Mouse (Mus musculus): Measurements from ENCODE around the gene Prpf40b. TPM values are rescaled to one million over a fixed set of nuclear protein-coding genes. Genes with fewer than 3 reads are reported as not detected.

The Prpf40b gene
- polyA plus RNA-seq, 1 experiment, result 59.7 TPM

DNA sequence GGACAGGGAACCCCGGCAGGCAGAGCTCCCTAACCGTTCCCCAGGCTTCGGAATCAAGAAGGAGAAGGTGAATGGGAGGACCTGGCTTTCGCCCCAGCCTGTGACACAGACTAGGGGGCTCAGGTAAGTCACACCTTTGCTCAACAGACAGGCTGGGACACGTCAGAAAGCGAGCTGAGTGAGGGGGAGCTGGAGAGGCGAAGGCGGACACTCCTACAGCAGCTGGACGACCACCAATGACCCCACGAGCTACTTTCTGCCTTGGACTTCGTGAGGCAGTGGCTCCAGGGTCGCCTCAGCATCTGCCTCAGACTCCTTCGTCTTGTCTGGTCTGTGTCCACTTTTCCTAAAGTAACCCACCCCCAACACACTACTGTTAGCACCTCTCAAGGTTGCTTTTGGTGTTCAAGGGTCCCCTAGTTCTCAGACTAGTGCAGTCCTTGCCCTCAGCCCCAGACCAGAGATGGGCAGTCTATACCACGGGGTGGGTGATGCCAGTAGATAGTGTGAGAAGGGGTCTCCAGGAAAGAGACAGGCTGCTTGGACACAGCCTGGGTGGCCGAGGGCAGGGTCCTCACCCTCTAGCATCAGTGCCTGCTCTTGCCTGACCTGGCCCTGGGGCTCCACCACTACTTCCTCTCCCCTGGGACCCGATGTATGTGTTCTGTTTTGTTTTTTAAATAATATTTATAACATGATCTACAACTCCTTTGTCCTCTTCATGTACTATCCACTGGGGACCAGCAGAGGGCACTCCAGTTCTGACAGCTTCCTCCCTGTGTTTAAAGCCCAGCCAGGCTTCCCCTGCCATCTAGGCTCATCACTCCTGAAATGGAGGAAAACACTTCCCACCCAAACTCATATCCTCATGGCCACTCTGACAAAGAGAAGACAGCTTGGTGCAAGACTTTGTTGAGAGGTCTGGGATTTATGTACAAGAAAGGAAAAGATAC is 21.7 kb downstream of the Prpf40b start:
- Histone ChIP-seq H3K4me2 (ENCODE audit: low read depth) (no peak overlapping the region), H3K36me3 (ENCODE audit: control insufficient read depth, insufficient read depth) (peaks cover 77% of the 10 kb centered on the region), H3K79me2 (ENCODE audit: control insufficient read depth, insufficient read depth) (no peaks in the 10 kb centered on the region), H3K27me3 (ENCODE audit: control insufficient read depth, insufficient read depth, insufficient read length) (no peaks in the 10 kb centered on the region), H3ac (ENCODE audit: control insufficient read depth, insufficient read length) (no peak overlapping the region), H3K4me3 (no peak overlapping the region)
- TF ChIP-seq POLR2AphosphoS2 (IDR thresholded peaks at IDR 0.05; ENCODE audit: insufficient read length, low read depth), result peak; percentile 70
- peak; percentile 39 for TF ChIP-seq POLR2A (IDR thresholded peaks at IDR 0.05; ENCODE audit: insufficient read length, low read depth)
- TF ChIP-seq REST (IDR thresholded peaks at IDR 0.05; ENCODE audit: insufficient read depth, insufficient read length), result no peak

DNA sequence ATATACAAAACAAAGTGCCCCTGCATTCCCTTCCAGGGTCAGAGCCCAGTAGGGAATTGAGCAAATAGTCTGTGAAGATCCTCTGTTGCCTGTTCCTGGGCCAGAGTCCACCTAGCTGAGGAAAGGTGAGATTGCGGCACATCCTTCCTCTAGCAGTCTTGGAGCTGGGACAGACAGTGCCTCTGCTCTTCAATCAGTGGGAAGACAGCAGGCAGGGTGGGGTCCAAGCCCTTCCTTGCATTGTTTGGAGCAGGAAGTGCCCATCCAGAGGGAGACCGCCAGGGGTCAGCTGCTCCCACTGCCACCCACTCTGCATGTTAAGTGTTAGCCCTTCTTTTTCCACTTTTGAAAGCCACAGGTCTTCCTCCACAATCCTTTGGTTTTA is 22.4 kb downstream of the Prpf40b start:
- Histone ChIP-seq H3K4me2 (ENCODE audit: low read depth) (no peak overlapping the region), H3K27me3 (ENCODE audit: control insufficient read depth, insufficient read depth, insufficient read length) (no peaks in the 10 kb centered on the region), H3K36me3 (ENCODE audit: control insufficient read depth, insufficient read depth) (peaks cover 77% of the 10 kb centered on the region), H3K79me2 (ENCODE audit: control insufficient read depth, insufficient read depth) (no peaks in the 10 kb centered on the region), H3ac (ENCODE audit: control insufficient read depth, insufficient read length) (no peak overlapping the region), H3K4me3 (no peak overlapping the region)
- TF ChIP-seq TCF12 (IDR thresholded peaks at IDR 0.05; ENCODE audit: insufficient read depth, poor library complexity, severe bottlenecking), result no peak
- TF ChIP-seq TCF3 (IDR thresholded peaks at IDR 0.05; ENCODE audit: insufficient read length, low read depth), result no peak
- TF ChIP-seq POLR2A (IDR thresholded peaks at IDR 0.05; ENCODE audit: insufficient read length, low read depth), result no peak
- no peak for TF ChIP-seq POLR2AphosphoS2 (IDR thresholded peaks at IDR 0.05; ENCODE audit: insufficient read length, low read depth)
- TF ChIP-seq MAX (IDR thresholded peaks at IDR 0.05; ENCODE audit: low read depth), result no peak
- no peak for TF ChIP-seq MYOG (IDR thresholded peaks at IDR 0.05; ENCODE audit: control insufficient read depth in 1 of 3, insufficient read depth in 1 of 3, insufficient read length in 2 of 3, low read depth in 2 of 3)
- no peak for TF ChIP-seq SRF (IDR thresholded peaks at IDR 0.05; ENCODE audit: control insufficient read depth, insufficient read length, low read depth)
- no peak for TF ChIP-seq REST (IDR thresholded peaks at IDR 0.05; ENCODE audit: insufficient read depth, insufficient read length)
- TF ChIP-seq E2F4 (IDR thresholded peaks at IDR 0.05; ENCODE audit: insufficient read depth), result no peak
- TF ChIP-seq USF1 (IDR thresholded peaks at IDR 0.05; ENCODE audit: low read depth), result no peak
- TF ChIP-seq MYOD1 (IDR thresholded peaks at IDR 0.05; ENCODE audit: control insufficient read depth in 1 of 3, insufficient read length in 2 of 3, low read depth in 2 of 3), result no peak
- TF ChIP-seq CEBPB (IDR thresholded peaks at IDR 0.05; ENCODE audit: insufficient read depth, poor library complexity, severe bottlenecking), result no peak

DNA sequence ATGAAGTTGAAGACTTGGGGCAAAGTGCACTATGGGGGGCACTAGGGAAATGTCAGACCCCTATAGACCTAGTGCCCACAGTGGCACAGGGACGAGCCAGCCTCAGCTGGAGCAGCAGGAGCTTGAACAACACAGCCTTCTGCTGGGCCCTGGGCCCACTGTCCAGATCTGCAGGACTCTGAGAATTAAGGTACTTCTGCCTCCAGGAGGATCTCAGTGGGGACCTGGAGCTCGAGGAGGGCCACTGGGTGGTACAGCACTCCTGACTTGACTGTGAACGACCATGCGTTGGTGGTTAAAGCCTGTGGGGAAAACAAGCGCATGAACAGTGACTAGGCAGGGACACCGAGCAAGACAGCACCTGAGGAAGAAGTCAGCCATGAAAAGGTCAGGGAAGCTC is 23.2 kb downstream of the Prpf40b start:
- TF ChIP-seq MYOG (IDR thresholded peaks at IDR 0.05; ENCODE audit: control insufficient read depth in 1 of 3, insufficient read depth in 1 of 3, insufficient read length in 2 of 3, low read depth in 2 of 3) (no peak), MAX (IDR thresholded peaks at IDR 0.05; ENCODE audit: low read depth) (no peak), E2F4 (IDR thresholded peaks at IDR 0.05; ENCODE audit: insufficient read depth) (no peak), POLR2AphosphoS2 (IDR thresholded peaks at IDR 0.05; ENCODE audit: insufficient read length, low read depth) (peak; percentile 8), SRF (IDR thresholded peaks at IDR 0.05; ENCODE audit: control insufficient read depth, insufficient read length, low read depth) (no peak), USF1 (IDR thresholded peaks at IDR 0.05; ENCODE audit: low read depth) (no peak), POLR2A (IDR thresholded peaks at IDR 0.05; ENCODE audit: insufficient read length, low read depth) (peak; percentile 6), REST (IDR thresholded peaks at IDR 0.05; ENCODE audit: insufficient read depth, insufficient read length) (no peak), TCF12 (IDR thresholded peaks at IDR 0.05; ENCODE audit: insufficient read depth, poor library complexity, severe bottlenecking) (no peak)
- no peaks in the 10 kb centered on the region for H3K79me2 ChIP-seq (ENCODE audit: control insufficient read depth, insufficient read depth)
- peaks cover 80% of the 10 kb centered on the region for H3K36me3 ChIP-seq (ENCODE audit: control insufficient read depth, insufficient read depth)
- no peak overlapping the region for H3ac ChIP-seq (ENCODE audit: control insufficient read depth, insufficient read length)
- H3K27me3 ChIP-seq (ENCODE audit: control insufficient read depth, insufficient read depth, insufficient read length), result no peaks in the 10 kb centered on the region
- H3K4me3 ChIP-seq, result no peak overlapping the region
- no peak overlapping the region for H3K4me2 ChIP-seq (ENCODE audit: low read depth)

DNA sequence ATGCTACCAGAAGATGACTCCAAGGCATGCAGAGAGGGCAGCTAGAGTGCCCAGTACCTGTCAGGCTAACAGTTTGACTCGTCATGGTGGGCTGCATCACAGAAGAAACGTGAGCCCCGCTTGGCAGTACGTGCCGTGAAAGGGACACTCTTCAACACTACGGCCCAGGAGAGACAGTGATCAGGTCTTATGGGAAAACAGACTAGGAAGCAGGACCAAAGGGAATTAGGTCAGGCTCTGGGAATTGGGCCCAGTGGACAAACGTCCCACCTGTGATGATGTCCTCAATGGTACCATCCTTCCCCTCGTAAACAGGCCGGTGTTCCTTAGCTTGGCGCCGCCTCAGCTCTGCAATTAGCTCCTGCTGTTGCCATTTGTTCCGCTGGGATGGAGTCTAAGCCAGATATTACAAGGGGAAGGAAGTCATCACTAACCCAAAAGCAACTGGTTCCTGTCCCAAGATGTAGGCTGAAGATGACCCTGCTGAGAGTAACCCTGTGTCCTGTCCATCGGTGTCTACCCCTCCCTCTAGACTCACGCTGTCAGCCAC is 24.0 kb downstream of the Prpf40b start:
- H3K27me3 ChIP-seq (ENCODE audit: control insufficient read depth, insufficient read depth, insufficient read length), result no peaks in the 10 kb centered on the region
- peaks cover 81% of the 10 kb centered on the region for H3K36me3 ChIP-seq (ENCODE audit: control insufficient read depth, insufficient read depth)
- H3K4me2 ChIP-seq (ENCODE audit: low read depth), result no peak overlapping the region
- H3ac ChIP-seq (ENCODE audit: control insufficient read depth, insufficient read length), result no peak overlapping the region
- TF ChIP-seq SRF (IDR thresholded peaks at IDR 0.05; ENCODE audit: control insufficient read depth, insufficient read length, low read depth) (no peak), POLR2A (IDR thresholded peaks at IDR 0.05; ENCODE audit: insufficient read length, low read depth) (peak; percentile 16), TCF3 (IDR thresholded peaks at IDR 0.05; ENCODE audit: insufficient read length, low read depth) (no peak), USF1 (IDR thresholded peaks at IDR 0.05; ENCODE audit: low read depth) (no peak), REST (IDR thresholded peaks at IDR 0.05; ENCODE audit: insufficient read depth, insufficient read length) (no peak), MYOD1 (IDR thresholded peaks at IDR 0.05; ENCODE audit: control insufficient read depth in 1 of 3, insufficient read length in 2 of 3, low read depth in 2 of 3) (no peak), POLR2AphosphoS2 (IDR thresholded peaks at IDR 0.05; ENCODE audit: insufficient read length, low read depth) (peak; percentile 45), MAX (IDR thresholded peaks at IDR 0.05; ENCODE audit: low read depth) (no peak), TCF12 (IDR thresholded peaks at IDR 0.05; ENCODE audit: insufficient read depth, poor library complexity, severe bottlenecking) (no peak), MYOG (IDR thresholded peaks at IDR 0.05; ENCODE audit: control insufficient read depth in 1 of 3, insufficient read depth in 1 of 3, insufficient read length in 2 of 3, low read depth in 2 of 3) (no peak), E2F4 (IDR thresholded peaks at IDR 0.05; ENCODE audit: insufficient read depth) (no peak), CEBPB (IDR thresholded peaks at IDR 0.05; ENCODE audit: insufficient read depth, poor library complexity, severe bottlenecking) (no peak)
- H3K79me2 ChIP-seq (ENCODE audit: control insufficient read depth, insufficient read depth), result no peaks in the 10 kb centered on the region
- no peak overlapping the region for H3K4me3 ChIP-seq
